Mouse (Mus musculus) spleen, adult 2 months (tissue): ENCODE data around the gene Anp32e.

Experiments used
- CTCF ChIP-seq: fragments of 200-500 bp; IDR thresholded peaks from 2 replicates; pipeline ENCODE4 v1.5.1; 2011; ENCODE audit warnings: mild to moderate bottlenecking, inconsistent platforms; ENCODE audit not compliant: insufficient read depth, insufficient read length, insufficient replicate concordance; ENCODE audit errors: extremely low read depth
- POLR2A ChIP-seq: fragments of 200-500 bp; IDR thresholded peaks from 2 replicates; pipeline ENCODE4 v1.6.1; 2011; ENCODE audit warnings: low read depth, low read length, inconsistent platforms

DNA sequence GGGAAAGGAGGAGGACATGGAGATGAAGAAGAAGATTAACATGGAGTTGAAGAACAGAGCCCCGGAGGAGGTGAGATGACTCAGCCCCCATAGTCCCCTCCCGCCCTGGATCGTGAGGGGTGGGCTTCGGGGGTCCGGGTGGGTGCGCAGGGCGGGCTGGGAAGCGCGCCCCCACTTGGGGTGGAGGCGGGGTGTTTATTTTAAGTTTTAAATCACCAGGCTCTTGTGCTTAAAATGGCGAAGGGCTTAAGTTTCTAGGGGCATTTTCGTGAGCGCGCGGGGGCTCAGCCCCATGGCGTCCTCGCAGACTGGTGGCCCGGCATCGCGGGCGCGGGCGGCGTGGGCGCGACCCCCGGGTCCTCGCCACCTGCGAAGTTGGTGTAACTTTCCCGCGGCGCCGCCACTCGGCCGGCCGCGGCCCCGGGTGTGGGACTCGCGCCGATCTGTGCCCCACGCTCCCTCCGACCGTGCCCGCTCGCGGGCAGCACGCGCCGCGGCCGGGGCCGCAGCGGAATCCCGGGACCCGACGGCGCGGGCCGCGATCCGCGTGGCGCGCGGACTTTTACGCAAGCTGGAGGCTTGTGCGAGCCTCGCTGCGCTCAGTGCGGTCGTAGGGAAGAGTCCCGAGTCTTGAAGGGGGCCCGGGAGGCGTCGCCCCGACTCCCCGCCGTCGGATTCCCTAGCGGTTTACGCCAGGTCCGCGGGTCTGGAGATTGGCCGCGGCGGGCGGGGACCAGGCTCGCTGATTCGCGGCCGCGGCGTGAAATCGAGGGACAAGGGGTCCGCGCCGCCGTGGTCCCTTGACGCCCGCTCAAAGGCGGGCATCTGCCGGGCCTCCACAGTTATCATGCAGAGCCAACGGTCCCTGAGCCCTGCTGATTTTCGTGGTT is 780 bp downstream of the Anp32e start:
- TF ChIP-seq CTCF: no peak
- no peak for TF ChIP-seq POLR2A
